10 mouse cellular contexts compared by ENCODE assay signal in the genomic region with DNA sequence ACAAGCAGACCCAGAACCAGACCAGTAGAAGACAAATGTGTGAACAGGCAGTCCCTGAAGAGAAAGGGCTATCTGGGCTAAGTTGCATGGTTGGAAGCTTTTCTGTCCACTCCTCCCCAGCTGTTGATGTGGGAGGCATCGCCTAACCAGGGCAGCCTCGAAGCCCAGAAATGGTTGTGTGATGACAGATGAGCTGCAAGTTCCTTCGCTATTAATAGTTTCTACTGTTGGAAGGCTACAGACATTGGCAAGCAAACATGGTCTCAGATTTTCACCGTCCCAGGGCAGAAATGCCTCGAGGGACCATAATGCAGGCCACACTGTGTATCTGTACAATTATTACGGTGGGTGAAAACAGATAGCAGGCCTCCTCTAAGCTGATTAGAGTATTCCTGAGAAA. TPM values are rescaled to one million over a fixed set of nuclear protein-coding genes. Genes with fewer than 3 reads are reported as not detected.
DNase-seq lines count a peak whose midpoint lies in the region; ATAC-seq and TF ChIP-seq lines count a peak whose summit lies in the region.
"Had no signal": no experiment of that assay in that cellular context is flagged by ENCODE, and none has a peak within 500 bp of the region (broad histone marks: within the 10 kb centered on the region; RNA-seq: fewer than 3 reads in every experiment).

No protein-coding gene starts in this region.

- ATAC-seq in limb, embryonic 14.5 days (ENCODE audit: low FRiP score, low read depth): no peak; the same call in 1 of the 2 replicates
- no peak for ATAC-seq in kidney, embryonic 16.5 days (ENCODE audit: low FRiP score, low TSS enrichment)
- ATAC-seq: forebrain, embryonic 14.5 days had no signal

- 60% methylated on average over 6 of the region's 6 CpGs for WGBS in limb, embryonic 14.5 days
- WGBS in kidney, embryonic 16.5 days: 45% methylated on average over 6 of the region's 6 CpGs

- H3K4me1 ChIP-seq in limb, embryonic 14.5 days (ENCODE audit: control insufficient read depth, insufficient read depth, low read length): peaks cover 12% of the 10 kb centered on the region
- peaks cover 26% of the 10 kb centered on the region; the same call in 1 of the 2 replicates for H3K4me1 ChIP-seq in kidney, embryonic 16.5 days (ENCODE audit: insufficient read depth, low read length)

- no peak overlapping the region for H3K9ac ChIP-seq in limb, embryonic 14.5 days (ENCODE audit: low read depth, low read length, severe bottlenecking)
- H3K9ac ChIP-seq in kidney, embryonic 16.5 days (replicated peaks; ENCODE audit: low read length): no peak overlapping the region
- H3K9ac ChIP-seq: limb, embryonic 15.5 days had no signal

- H3K27me3 ChIP-seq in limb, embryonic 14.5 days (ENCODE audit: control insufficient read depth, insufficient read depth, low read length): peaks cover 19% of the 10 kb centered on the region
- H3K27me3 ChIP-seq in kidney, embryonic 16.5 days (ENCODE audit: insufficient read depth, low read length): 0 out of 2 replicates have a peak, but pooled peaks cover 3% of the 10 kb centered on the region

- no peaks in the 10 kb centered on the region for H3K36me3 ChIP-seq in limb, embryonic 14.5 days (ENCODE audit: control insufficient read depth, insufficient read depth, low read length)
- H3K36me3 ChIP-seq in kidney, embryonic 16.5 days (ENCODE audit: insufficient read depth, low read length): no peaks in the 10 kb centered on the region
- H3K36me3 ChIP-seq: limb, embryonic 15.5 days had no signal

- TF ChIP-seq POLR2A in limb, embryonic 14.5 days (IDR thresholded peaks at IDR 0.05; ENCODE audit: borderline replicate concordance, extremely low read depth, insufficient read depth, insufficient read length): no peak

- H3K4me2 ChIP-seq in limb, embryonic 14.5 days (replicated peaks; ENCODE audit: low read depth, low read length, severe bottlenecking): no peak overlapping the region
- no peak overlapping the region for H3K4me2 ChIP-seq in kidney, embryonic 16.5 days (replicated peaks; ENCODE audit: low read depth, low read length)

- no peak overlapping the region for H3K4me3 ChIP-seq in limb, embryonic 14.5 days (replicated peaks; ENCODE audit: low read length)
- H3K4me3 ChIP-seq in kidney, embryonic 16.5 days (ENCODE audit: low read length): no peak overlapping the region

- DNase-seq in adrenal gland, postnatal 14 days: peak; percentile 42
- DNase-seq in adrenal gland, postnatal 4 days (ENCODE audit: low spot score in 2 of 2): no peak
- peak; percentile 5 for DNase-seq in testis, postnatal 14 days (ENCODE audit: low spot score)
- DNase-seq in testis, postnatal 10 days (ENCODE audit: low spot score): no peak
- peak; percentile 48 for DNase-seq in limb, embryonic 14.5 days (ENCODE audit: low spot score)
- no peak for DNase-seq in ovary, postnatal 14 days (ENCODE audit: low spot score)
- no peak for DNase-seq in cerebellum, adult 9-11 months

- H3K27ac ChIP-seq in limb, embryonic 14.5 days (replicated peaks; ENCODE audit: low read depth, low read length): no peak overlapping the region
- no peak overlapping the region for H3K27ac ChIP-seq in kidney, embryonic 16.5 days (ENCODE audit: low read length)
- H3K27ac ChIP-seq: limb, embryonic 15.5 days had no signal

- no peaks in the 10 kb centered on the region for H3K9me3 ChIP-seq in limb, embryonic 14.5 days (ENCODE audit: control insufficient read depth, low read length)
- H3K9me3 ChIP-seq in kidney, embryonic 16.5 days (ENCODE audit: low read length): peaks cover 2% of the 10 kb centered on the region; the same call in 1 of the 2 replicates
- H3K9me3 ChIP-seq: limb, embryonic 15.5 days had no signal

RNA-seq across cellular contexts. Expression of gene Ppp1r3d, which starts 1.7 kb away (rescaled TPM):
- total RNA-seq in adrenal gland, postnatal 14 days (2021): 7.2 and 8.3 TPM in 2 replicates
- total RNA-seq in adrenal gland, postnatal 4 days (2021): 1 to 10 TPM; 6.2 to 6.9 TPM
- 3.1 and 4.0 TPM in 2 replicates for polyA plus RNA-seq in limb, embryonic 14.5 days (2012; rRNA removed)
- polyA plus RNA-seq in limb, embryonic 14.5 days (2014; fragmentation: Nextera tagmentation; extraction: Ambion mirVana): 3.9 and 4.0 TPM in 2 replicates
- polyA plus RNA-seq in kidney, embryonic 16.5 days (2015; fragmentation: Nextera tagmentation; extraction: Ambion mirVana): 2.9 and 3.0 TPM in 2 replicates

RNA-seq across cellular contexts. Expression of gene Fam217b, which starts 1.7 kb away (rescaled TPM):
- 4.8 and 5.3 TPM in 2 replicates for total RNA-seq in adrenal gland, postnatal 14 days (2021)
- total RNA-seq in adrenal gland, postnatal 4 days (2021): 1 to 10 TPM; 5.7 TPM
- polyA plus RNA-seq in limb, embryonic 14.5 days (2012; rRNA removed): 3.1 and 3.2 TPM in 2 replicates
- 3.7 and 5.7 TPM in 2 replicates for polyA plus RNA-seq in limb, embryonic 14.5 days (2014; fragmentation: Nextera tagmentation; extraction: Ambion mirVana)
- polyA plus RNA-seq in kidney, embryonic 16.5 days (2015; fragmentation: Nextera tagmentation; extraction: Ambion mirVana): 5.3 and 5.6 TPM in 2 replicates

RNA-seq across cellular contexts. Expression of gene Sycp2, which starts 5.1 kb away (rescaled TPM):
- 0.15 TPM in 1 of 2 replicates, not detected in the other for total RNA-seq in adrenal gland, postnatal 14 days (2021)
- total RNA-seq in adrenal gland, postnatal 4 days (2021): under 1 TPM; 0.06 to 0.34 TPM
- 0.13 and 0.26 TPM in 2 replicates for polyA plus RNA-seq in limb, embryonic 14.5 days (2012; rRNA removed)
- 0.06 and 0.19 TPM in 2 replicates for polyA plus RNA-seq in limb, embryonic 14.5 days (2014; fragmentation: Nextera tagmentation; extraction: Ambion mirVana)
- 0.04 TPM in 1 of 2 replicates, not detected in the other for polyA plus RNA-seq in kidney, embryonic 16.5 days (2015; fragmentation: Nextera tagmentation; extraction: Ambion mirVana)

RNA-seq across cellular contexts. Expression of gene Cdh26, which starts 17.7 kb away (rescaled TPM):
- total RNA-seq in adrenal gland, postnatal 14 days (2021): 0.11 TPM in 1 of 2 replicates, not detected in the other
- total RNA-seq in adrenal gland, postnatal 4 days (2021): under 1 TPM in 1 of 2 experiments, not detected in 1; 0.20 TPM
- polyA plus RNA-seq in limb, embryonic 14.5 days (2012; rRNA removed): 0.23 and 0.33 TPM in 2 replicates
- polyA plus RNA-seq in limb, embryonic 14.5 days (2014; fragmentation: Nextera tagmentation; extraction: Ambion mirVana): 0.21 and 0.41 TPM in 2 replicates
- 0.52 and 0.68 TPM in 2 replicates for polyA plus RNA-seq in kidney, embryonic 16.5 days (2015; fragmentation: Nextera tagmentation; extraction: Ambion mirVana)

Comparison
In these comparisons a context has a peak if more than half of its experiments do, and no peak if none do; other contexts are left out.
1. DNase-seq: peak in adrenal gland, postnatal 14 days (single experiment), testis, postnatal 14 days (single experiment) and limb, embryonic 14.5 days (single experiment); none in adrenal gland, postnatal 4 days (0 of 2), testis, postnatal 10 days (single experiment), ovary, postnatal 14 days (single experiment) and cerebellum, adult 9-11 months (single experiment).